Mouse (Mus musculus) erythroblast, embryonic 14.5 days (primary cell): Measurements from ENCODE around the gene Isl2.

Source experiments
- GATA1 ChIP-seq: IDR thresholded peaks from 2 replicates; pipeline ENCODE4 v1.6.1; 2012; ENCODE audit warnings: low read length, inconsistent platforms, mixed read lengths
- TAL1 ChIP-seq: IDR thresholded peaks from 3 replicates; pipeline ENCODE4 v1.6.1; 2012; ENCODE audit warnings: low read length, inconsistent platforms, mixed read lengths

DNA sequence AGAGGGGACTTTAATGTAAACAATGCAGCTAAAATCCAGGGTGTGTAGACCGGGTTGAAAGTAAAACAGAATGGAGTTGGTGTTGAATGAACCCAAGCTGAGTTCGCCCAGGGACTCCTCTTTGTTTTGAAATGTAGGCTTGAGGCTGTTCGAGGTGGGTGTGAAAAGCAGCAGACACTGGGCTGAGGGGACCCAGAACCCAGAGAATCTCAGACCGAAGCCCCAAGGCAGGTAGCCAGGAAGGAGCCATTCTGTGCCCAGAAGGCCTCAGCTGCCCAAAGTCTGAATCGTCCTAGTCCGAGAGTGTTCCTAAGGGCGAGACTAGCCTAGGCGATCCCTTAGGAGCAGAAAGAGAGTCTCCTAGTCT is 4.8 kb downstream of the Isl2 start:
- TF ChIP-seq GATA1 (no peak), TAL1 (no peak)
